Mouse (Mus musculus) spleen, adult 2 months (tissue): ENCODE results near the gene Tpm4. TPM values are rescaled to one million over a fixed set of nuclear protein-coding genes. Genes with fewer than 3 reads are reported as not detected.

Experiments used
- DNase-seq, 2 experiments: peaks; one replicate each; pipeline versions ENCODE4 v3.0.0 to v3.0.0-alpha.2; 2012 to 2021; ENCODE audit warnings: low spot score in 2 of 2, low read depth in 1 of 2
- H3K27ac ChIP-seq: fragments of 200-500 bp; 2 replicates; pipeline ENCODE4 v1.5.1; 2012; ENCODE audit warnings: low read length, inconsistent platforms; ENCODE audit not compliant: insufficient read depth
- H3K27me3 ChIP-seq: fragments of 200-500 bp; 2 replicates; pipeline ENCODE4 v1.6.1; 2012; ENCODE audit warnings: mild to moderate bottlenecking, moderate library complexity, low read length, inconsistent platforms; ENCODE audit not compliant: control insufficient read depth, insufficient read depth
- H3K36me3 ChIP-seq: fragments of 200-500 bp; 2 replicates; pipeline ENCODE4 v1.6.1; 2012; ENCODE audit warnings: mild to moderate bottlenecking, low read length, inconsistent platforms; ENCODE audit not compliant: control insufficient read depth, insufficient read depth
- H3K4me1 ChIP-seq: fragments of 200-500 bp; 2 replicates; pipeline ENCODE4 v1.6.1; 2011; ENCODE audit warnings: inconsistent platforms; ENCODE audit not compliant: control insufficient read depth, insufficient read depth, insufficient read length
- H3K4me3 ChIP-seq: fragments of 200-500 bp; 2 replicates; pipeline ENCODE4 v1.5.1; 2011; ENCODE audit warnings: mild to moderate bottlenecking, inconsistent platforms; ENCODE audit not compliant: insufficient read depth, insufficient read length; ENCODE audit errors: extremely low read depth
- CTCF ChIP-seq: fragments of 200-500 bp; IDR thresholded peaks from 2 replicates; pipeline ENCODE4 v1.5.1; 2011; ENCODE audit warnings: mild to moderate bottlenecking, inconsistent platforms; ENCODE audit not compliant: insufficient read depth, insufficient read length, insufficient replicate concordance; ENCODE audit errors: extremely low read depth
- POLR2A ChIP-seq: fragments of 200-500 bp; IDR thresholded peaks from 2 replicates; pipeline ENCODE4 v1.6.1; 2011; ENCODE audit warnings: low read depth, low read length, inconsistent platforms
- WGBS: fragments of 180-500 bp; shearing (Covaris S2); methylation state at CpG from one replicate; pipeline ENCODE4 v1.1.7; 2018; 5-methylcytosine and 5-hydroxymethylcytosine counted together
- polyA plus RNA-seq: library from polyadenylated mRNA; depleted of rRNA; stranded (reverse); fragments of >200 nt; gene quantifications from 2 replicates; pipeline ENCODE4 v1.2.3, GENCODE M21; 2012

The Tpm4 gene
- polyA plus RNA-seq, 1 experiment = 62.3 TPM

DNA sequence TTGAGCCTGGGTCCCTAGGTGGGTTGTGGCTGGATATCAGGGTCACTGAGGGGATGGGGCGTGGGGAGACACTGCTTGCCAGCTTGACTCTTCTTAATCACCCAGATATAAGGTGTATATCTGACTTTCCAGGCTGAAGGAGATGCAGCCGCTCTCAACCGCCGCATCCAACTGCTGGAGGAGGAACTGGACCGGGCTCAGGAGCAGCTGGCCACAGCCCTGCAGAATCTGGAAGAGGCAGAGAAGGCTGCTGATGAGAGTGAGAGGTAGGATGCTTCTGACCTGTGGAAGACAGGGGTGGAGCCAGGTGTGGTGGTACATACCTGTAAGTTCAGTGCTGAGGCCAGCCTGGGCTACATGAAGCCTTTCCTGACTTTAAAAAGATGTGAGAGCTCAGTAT is 3.7 kb downstream of the Tpm4 start:
- 91% methylated on average over 5 of the region's 5 CpGs for WGBS
- no peak overlapping the region for H3K27ac ChIP-seq
- H3K4me3 ChIP-seq = no peak overlapping the region
- peaks cover 11% of the 10 kb centered on the region; the same call in 1 of the 2 replicates for H3K4me1 ChIP-seq
- H3K27me3 ChIP-seq = no peaks in the 10 kb centered on the region
- DNase-seq = no peak
- TF ChIP-seq CTCF (no peak), POLR2A (no peak)
- H3K36me3 ChIP-seq = peaks cover 33% of the 10 kb centered on the region

- H3K4me1 ChIP-seq = no peaks in the 10 kb centered on the region; the same call in 1 of the 2 replicates
- no peak overlapping the region for H3K27ac ChIP-seq
- H3K36me3 ChIP-seq = peaks cover 64% of the 10 kb centered on the region
- no peak overlapping the region for H3K4me3 ChIP-seq
- no peak for DNase-seq
- H3K27me3 ChIP-seq = no peaks in the 10 kb centered on the region
- WGBS = 82% methylated on average over 13 of the region's 13 CpGs
- TF ChIP-seq CTCF (no peak), POLR2A (no peak)
Observed at GRCm38 (mm10) chr8:72143256-72143824, 8.6 kb downstream of the Tpm4 start.

GRCm38 (mm10) chr8:72144345-72144975 is 9.7 kb downstream of the Tpm4 start:
- 64% methylated on average over 5 of the region's 5 CpGs for WGBS
- Histone ChIP-seq H3K4me3 (no peak overlapping the region), H3K27me3 (no peaks in the 10 kb centered on the region), H3K27ac (no peak overlapping the region), H3K4me1 (no peaks in the 10 kb centered on the region), H3K36me3 (peaks cover 62% of the 10 kb centered on the region)
- no peak for DNase-seq
- TF ChIP-seq CTCF = no peak
- no peak for TF ChIP-seq POLR2A

DNA sequence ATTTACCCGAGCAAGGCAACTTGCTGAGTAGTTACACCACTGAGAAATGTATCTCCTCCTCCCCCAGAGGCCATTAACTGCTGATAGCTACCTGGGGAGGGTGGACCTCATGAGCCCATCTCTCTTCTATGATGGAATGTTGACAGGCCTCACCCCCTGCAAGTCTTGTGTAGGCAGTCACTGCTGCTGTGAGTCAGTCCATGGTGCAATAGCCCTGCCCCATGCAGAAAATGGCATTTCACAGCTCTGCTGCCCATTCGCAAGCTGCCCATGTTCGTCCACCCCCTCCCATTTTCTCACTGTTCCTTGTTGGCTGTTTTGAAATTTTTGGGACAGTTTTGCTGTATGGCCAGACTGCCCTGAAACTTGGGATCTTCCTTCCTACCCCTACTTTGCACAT is 10.7 kb downstream of the Tpm4 start:
- Histone ChIP-seq H3K4me3 (no peak overlapping the region), H3K36me3 (peaks cover 67% of the 10 kb centered on the region), H3K27me3 (no peaks in the 10 kb centered on the region), H3K27ac (no peak overlapping the region), H3K4me1 (no peaks in the 10 kb centered on the region)
- no peak for DNase-seq
- no peak for TF ChIP-seq POLR2A
- TF ChIP-seq CTCF = no peak
- 87% methylated on average over 3 of the region's 3 CpGs for WGBS

DNA sequence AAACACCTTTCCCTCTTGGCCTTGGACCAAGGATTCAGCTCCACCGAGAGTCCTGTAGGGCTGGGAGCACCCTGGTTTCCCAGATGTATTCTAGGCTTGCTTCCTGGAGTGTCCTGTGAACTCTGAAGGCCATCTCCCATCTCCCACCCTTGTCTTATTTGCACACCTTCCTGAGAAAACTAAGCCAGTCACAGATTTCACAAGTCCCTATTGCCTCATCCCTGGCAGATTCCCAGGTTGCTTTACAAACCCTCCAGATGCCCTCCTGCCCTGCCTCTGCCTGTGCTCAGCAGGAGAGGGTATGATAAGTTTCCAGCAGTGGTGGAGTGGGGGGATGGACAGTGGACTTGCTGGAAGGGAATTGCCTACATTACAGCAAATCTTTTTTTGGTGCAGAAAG is 11.3 kb downstream of the Tpm4 start:
- no peak for TF ChIP-seq CTCF
- no peak for TF ChIP-seq POLR2A
- H3K4me1 ChIP-seq = no peaks in the 10 kb centered on the region
- H3K27me3 ChIP-seq = no peaks in the 10 kb centered on the region
- 96% methylated on average over 1 of the region's 1 CpGs for WGBS
- peaks cover 65% of the 10 kb centered on the region for H3K36me3 ChIP-seq
- H3K4me3 ChIP-seq = no peak overlapping the region
- no peak overlapping the region for H3K27ac ChIP-seq
- DNase-seq = no peak

DNA sequence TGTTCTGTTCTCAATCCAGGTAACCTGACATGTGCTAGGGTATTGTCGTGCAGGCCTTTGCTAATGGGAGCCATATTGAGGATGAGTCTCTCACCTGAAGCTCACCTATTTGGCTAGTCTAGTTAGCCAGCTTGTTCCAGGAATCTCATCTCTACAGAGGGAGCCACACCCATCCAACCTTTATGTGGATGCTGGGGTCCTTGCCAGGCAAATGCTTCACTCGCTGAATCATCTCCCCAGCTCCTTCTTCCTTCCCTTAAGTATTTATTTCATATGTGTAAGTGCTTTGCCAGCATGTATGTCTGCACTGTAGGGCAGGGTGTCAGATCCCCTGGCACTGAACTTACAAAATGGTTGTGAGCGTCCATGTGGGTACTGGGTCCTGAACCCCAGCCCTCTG is 11.8 kb downstream of the Tpm4 start:
- H3K27ac ChIP-seq = no peak overlapping the region
- no peaks in the 10 kb centered on the region; the same call in 1 of the 2 replicates for H3K4me1 ChIP-seq
- 95% methylated on average over 3 of the region's 3 CpGs for WGBS

DNA sequence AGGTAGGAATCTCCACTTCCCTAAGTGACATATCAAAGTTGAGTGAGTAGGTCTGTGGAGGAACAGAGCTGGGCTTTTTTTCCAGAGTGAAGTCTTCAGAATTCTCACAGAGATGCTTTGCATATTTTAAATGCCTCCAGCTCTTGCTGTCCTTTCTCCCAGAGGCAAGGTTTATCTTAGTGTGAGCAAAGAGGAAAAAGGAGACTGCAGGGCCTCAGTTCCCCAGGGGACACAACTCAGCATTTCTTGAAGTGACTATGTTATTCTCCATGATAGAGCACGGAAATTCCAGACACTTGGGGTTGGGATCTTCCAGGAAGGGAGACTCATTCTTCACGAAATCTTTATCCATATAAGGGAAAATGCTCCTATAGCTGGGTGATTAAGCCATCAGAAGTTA is 12.5 kb downstream of the Tpm4 start:
- no peak for DNase-seq
- H3K4me1 ChIP-seq = no peaks in the 10 kb centered on the region; the same call in 1 of the 2 replicates
- WGBS = 90% methylated on average over 2 of the region's 2 CpGs
- no peaks in the 10 kb centered on the region for H3K27me3 ChIP-seq
- peaks cover 61% of the 10 kb centered on the region for H3K36me3 ChIP-seq
- TF ChIP-seq CTCF (no peak), POLR2A (no peak)
- no peak overlapping the region for H3K27ac ChIP-seq
- H3K4me3 ChIP-seq = no peak overlapping the region

More for the DNA sequence above, 11.8 kb downstream of the Tpm4 start:
- H3K27me3 ChIP-seq = no peaks in the 10 kb centered on the region
- peaks cover 66% of the 10 kb centered on the region for H3K36me3 ChIP-seq
- no peak for DNase-seq
- TF ChIP-seq POLR2A (no peak), CTCF (no peak)
- no peak overlapping the region for H3K4me3 ChIP-seq
